Mouse (Mus musculus) liver, postnatal 0 days (tissue): ENCODE results near the gene 4933430I17Rik.

Experiments used
- CTCF ChIP-seq: sonication (generic); IDR thresholded peaks from 2 replicates; pipeline ENCODE4 v1.5.1; 2016; ENCODE audit warnings: antibody characterized with exemption, low read depth
- EP300 ChIP-seq: IDR thresholded peaks from 2 replicates; pipeline ENCODE4 v1.6.1; 2016; ENCODE audit warnings: antibody characterized with exemption, low read depth, mild to moderate bottlenecking

- TF ChIP-seq CTCF (no peak), EP300 (no peak)
Measured at GRCm38 (mm10) chr4:62485450-62486161, 39.6 kb upstream of the 4933430I17Rik start.
